Mouse (Mus musculus) brown adipose tissue, adult 24 weeks (tissue): ENCODE data around the gene Grik5. TPM values are rescaled to one million over a fixed set of nuclear protein-coding genes. Genes with fewer than 3 reads are reported as not detected.
"Not testable (repeated sequence)": the region's sequence is repeated elsewhere in the genome, so short reads cannot be mapped to it uniquely, and the experiment has no call there.

Experiments
- H3K27ac ChIP-seq: fragments of 200-500 bp; replicated peaks from 2 replicates; pipeline ENCODE4 v1.5.1; 2012; ENCODE audit warnings: low read depth, mild to moderate bottlenecking, low read length
- H3K4me1 ChIP-seq: fragments of 200-500 bp; 2 replicates; pipeline ENCODE4 v1.6.1; 2012; ENCODE audit warnings: low read length, mixed read lengths; ENCODE audit not compliant: control insufficient read depth, insufficient read depth, insufficient read length
- H3K4me3 ChIP-seq: fragments of 200-500 bp; 2 replicates; pipeline ENCODE4 v1.5.1; 2012; ENCODE audit warnings: low read depth, mild to moderate bottlenecking, low read length, moderate library complexity; ENCODE audit not compliant: insufficient read depth
- polyA plus RNA-seq: library from polyadenylated mRNA; stranded (reverse); fragments of >200 nt; gene quantifications from 2 replicates; pipeline ENCODE4 v1.2.4, GENCODE M21; 2012; ENCODE audit not compliant: missing spikeins, insufficient read depth, insufficient read length

Grik5 gene
- polyA plus RNA-seq, 1 experiment, result 2.8 TPM

GRCm38 (mm10) chr7:25067909-25068656, 4.1 kb downstream of the Grik5 start:
- Histone ChIP-seq H3K4me3 (no peak overlapping the region), H3K27ac (no peak overlapping the region), H3K4me1 (peaks cover 6% of the 10 kb centered on the region)

- Histone ChIP-seq H3K4me1 (peaks cover 6% of the 10 kb centered on the region; the same call in 1 of the 2 replicates), H3K27ac (no peak overlapping the region), H3K4me3 (no peak overlapping the region)
These were observed 4.8 kb downstream of the Grik5 start for GRCm38 (mm10) chr7:25067338-25067737.

- Histone ChIP-seq H3K4me1 (0 out of 2 replicates have a peak, but pooled peaks cover 2% of the 10 kb centered on the region), H3K27ac (no peak overlapping the region), H3K4me3 (no peak overlapping the region)
These were observed 8.2 kb downstream of the Grik5 start for GRCm38 (mm10) chr7:25063900-25064299.

GRCm38 (mm10) chr7:25063346-25063745, 8.8 kb downstream of the Grik5 start:
- no peak overlapping the region for H3K27ac ChIP-seq
- H3K4me3 ChIP-seq, result no peak overlapping the region
- H3K4me1 ChIP-seq, result 0 out of 2 replicates have a peak, but pooled peaks cover 2% of the 10 kb centered on the region

- Histone ChIP-seq H3K4me1 (no peaks in the 10 kb centered on the region), H3K27ac (no peak overlapping the region), H3K4me3 (no peak overlapping the region)
These were observed 13.3 kb downstream of the Grik5 start for GRCm38 (mm10) chr7:25058836-25059235.

GRCm38 (mm10) chr7:25058394-25058793, 13.8 kb downstream of the Grik5 start:
- no peak overlapping the region for H3K27ac ChIP-seq
- H3K4me1 ChIP-seq, result no peaks in the 10 kb centered on the region
- H3K4me3 ChIP-seq, result no peak overlapping the region

- Histone ChIP-seq H3K4me1 (no peaks in the 10 kb centered on the region), H3K27ac (no peak overlapping the region), H3K4me3 (no peak overlapping the region)
These were observed 14.3 kb downstream of the Grik5 start for GRCm38 (mm10) chr7:25057888-25058287.

GRCm38 (mm10) chr7:25056951-25057350, 15.2 kb downstream of the Grik5 start:
- no peaks in the 10 kb centered on the region for H3K4me1 ChIP-seq
- H3K27ac ChIP-seq, result no peak overlapping the region

GRCm38 (mm10) chr7:25052587-25052986, 19.6 kb downstream of the Grik5 start:
- Histone ChIP-seq H3K4me3 (no peak overlapping the region), H3K4me1 (no peaks in the 10 kb centered on the region), H3K27ac (no peak overlapping the region)

More at GRCm38 (mm10) chr7:25056951-25057350, 15.2 kb downstream of the Grik5 start:
- H3K4me3 ChIP-seq, result no peak overlapping the region

GRCm38 (mm10) chr7:25049295-25049930, 22.7 kb downstream of the Grik5 start:
- H3K4me1 ChIP-seq, result no peaks in the 10 kb centered on the region
- H3K27ac ChIP-seq, result no peak overlapping the region
- no peak overlapping the region for H3K4me3 ChIP-seq

GRCm38 (mm10) chr7:25047363-25047762, 24.8 kb downstream of the Grik5 start:
- H3K4me1 ChIP-seq, result no peaks in the 10 kb centered on the region
- H3K27ac ChIP-seq, result no peak overlapping the region
- no peak overlapping the region for H3K4me3 ChIP-seq

- not testable (repeated sequence) for H3K4me3 ChIP-seq, H3K4me1 ChIP-seq, H3K27ac ChIP-seq
These were observed 27.5 kb downstream of the Grik5 start for GRCm38 (mm10) chr7:25044599-25044998.

- no peaks in the 10 kb centered on the region for H3K4me1 ChIP-seq
- H3K4me3 ChIP-seq, result no peak overlapping the region
These were observed 30.2 kb downstream of the Grik5 start for GRCm38 (mm10) chr7:25041921-25042320.

GRCm38 (mm10) chr7:25035916-25036315, 36.2 kb downstream of the Grik5 start:
- Histone ChIP-seq H3K27ac (no peak overlapping the region), H3K4me3 (no peak overlapping the region), H3K4me1 (no peaks in the 10 kb centered on the region)

More at GRCm38 (mm10) chr7:25041921-25042320, 30.2 kb downstream of the Grik5 start:
- no peak overlapping the region for H3K27ac ChIP-seq

GRCm38 (mm10) chr7:25034796-25035195, 37.4 kb downstream of the Grik5 start:
- no peak overlapping the region for H3K27ac ChIP-seq
- no peak overlapping the region for H3K4me3 ChIP-seq
- no peaks in the 10 kb centered on the region for H3K4me1 ChIP-seq

GRCm38 (mm10) chr7:25031528-25031927, 40.6 kb downstream of the Grik5 start:
- Histone ChIP-seq H3K4me1 (no peaks in the 10 kb centered on the region), H3K4me3 (no peak overlapping the region), H3K27ac (no peak overlapping the region)
